Mouse (Mus musculus) retina, embryonic 14.5 days (tissue): ENCODE measurements at regions not wholly inside any gene's neighbourhood (a gene's known extent, or its start where the extent isn't known, plus 50 kb on each side); places are given as distances from the start of the nearest gene placed in this dataset.

Source experiments
- DNase-seq: peaks from one replicate; pipeline ENCODE4 v3.0.0-alpha.2; 2015; ENCODE audit warnings: low spot score

- no peak for DNase-seq
Measured at GRCm38 (mm10) chr15:5355332-5355731, 111.3 kb upstream of the Ptger4 start.

GRCm38 (mm10) chr15:5354328-5354727, 110.3 kb upstream of the Ptger4 start:
- no peak for DNase-seq

- DNase-seq: no peak
Measured at GRCm38 (mm10) chr15:5348881-5349280, 104.9 kb upstream of the Ptger4 start.

- no peak for DNase-seq
Measured at GRCm38 (mm10) chr15:5347674-5348073, 103.7 kb upstream of the Ptger4 start.

GRCm38 (mm10) chr15:5346955-5347354, 103.0 kb upstream of the Ptger4 start:
- DNase-seq: no peak

- no peak for DNase-seq
Measured at GRCm38 (mm10) chr15:5343794-5344193, 99.8 kb upstream of the Ptger4 start.

GRCm38 (mm10) chr15:5335528-5336268, 91.7 kb upstream of the Ptger4 start:
- no peak for DNase-seq

GRCm38 (mm10) chr15:5326996-5327395, 83.0 kb upstream of the Ptger4 start:
- no peak for DNase-seq

- DNase-seq: no peak
Measured at GRCm38 (mm10) chr15:5321691-5322090, 77.7 kb upstream of the Ptger4 start.

- DNase-seq: peak; percentile 1
Measured at GRCm38 (mm10) chr15:5312231-5312630, 68.2 kb upstream of the Ptger4 start.

GRCm38 (mm10) chr15:5310035-5310434, 66.0 kb upstream of the Ptger4 start:
- no peak for DNase-seq

GRCm38 (mm10) chr15:5302403-5302802, 58.4 kb upstream of the Ptger4 start:
- no peak for DNase-seq

- DNase-seq: no peak
Measured at GRCm38 (mm10) chr15:5299807-5300206, 55.8 kb upstream of the Ptger4 start.

GRCm38 (mm10) chr15:5296949-5297348, 53.0 kb upstream of the Ptger4 start:
- no peak for DNase-seq
